Mouse (Mus musculus) c-Kit-positive CD71-positive TER-119-positive erythroid progenitor cells, embryonic 14.5 days (primary cell): ENCODE results near the gene Nedd9.

Experiments used
- DNase-seq: peaks from one replicate; pipeline ENCODE4 v3.0.0-alpha.2; 2013; ENCODE audit warnings: low spot score

The Nedd9 gene

GRCm38 (mm10) chr13:41343887-41344266 is 143.3 kb downstream of the Nedd9 start:
- DNase-seq = no peak

GRCm38 (mm10) chr13:41343163-41343886 is 143.8 kb downstream of the Nedd9 start:
- no peak for DNase-seq

DNA sequence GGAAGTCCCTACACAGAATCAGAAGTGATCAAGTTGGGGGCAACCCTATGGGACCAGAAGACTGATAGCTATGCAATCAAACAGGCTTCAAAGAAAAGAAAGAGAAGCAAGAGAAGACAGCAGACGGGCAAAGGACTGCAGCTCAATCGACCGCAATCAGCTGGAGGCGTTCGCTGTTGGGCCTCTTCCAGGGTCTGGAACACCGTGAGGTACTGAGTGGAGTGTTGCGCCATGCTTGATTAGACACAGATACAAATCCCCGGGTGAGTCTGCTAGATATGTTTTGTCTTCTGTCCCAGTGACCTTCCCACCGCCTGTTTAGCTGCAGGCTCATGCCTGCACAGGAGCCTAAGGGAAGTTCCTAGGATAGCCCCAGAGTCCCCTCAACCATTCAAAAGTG is 145.7 kb downstream of the Nedd9 start:
- no peak for DNase-seq

DNA sequence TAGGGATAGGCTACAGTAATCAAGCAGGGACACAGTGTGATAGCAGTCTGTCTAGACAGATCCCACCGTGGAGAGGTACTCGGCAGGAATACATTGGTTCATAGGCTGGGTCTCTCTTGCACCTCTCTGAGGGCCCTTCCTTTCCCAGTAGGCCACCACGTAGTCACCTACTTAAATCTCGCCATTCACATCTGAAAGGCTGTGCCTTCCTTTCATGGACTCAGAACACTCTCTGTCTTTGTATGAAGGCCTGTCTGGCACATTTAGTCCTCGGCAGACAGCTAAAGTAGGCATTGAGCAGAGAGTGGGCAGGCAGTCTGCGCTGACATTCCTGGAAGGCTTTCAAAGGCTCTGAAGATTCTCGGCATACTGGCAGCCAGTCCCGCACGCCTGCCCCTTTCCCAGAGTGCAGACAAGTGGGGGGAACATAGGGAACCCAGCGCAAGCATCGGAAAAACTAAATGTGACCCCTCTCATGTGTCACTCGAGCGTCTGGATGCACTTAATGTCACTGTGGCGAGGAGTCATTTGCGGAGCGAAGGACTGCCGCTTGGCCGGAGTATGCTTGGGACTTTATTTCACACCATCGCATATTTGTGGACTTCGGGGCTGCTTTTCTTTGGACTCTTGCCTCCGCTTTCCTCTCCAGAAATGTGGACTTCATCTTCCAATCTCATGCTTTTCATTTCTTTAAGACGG is 147.4 kb downstream of the Nedd9 start:
- DNase-seq = no peak

DNA sequence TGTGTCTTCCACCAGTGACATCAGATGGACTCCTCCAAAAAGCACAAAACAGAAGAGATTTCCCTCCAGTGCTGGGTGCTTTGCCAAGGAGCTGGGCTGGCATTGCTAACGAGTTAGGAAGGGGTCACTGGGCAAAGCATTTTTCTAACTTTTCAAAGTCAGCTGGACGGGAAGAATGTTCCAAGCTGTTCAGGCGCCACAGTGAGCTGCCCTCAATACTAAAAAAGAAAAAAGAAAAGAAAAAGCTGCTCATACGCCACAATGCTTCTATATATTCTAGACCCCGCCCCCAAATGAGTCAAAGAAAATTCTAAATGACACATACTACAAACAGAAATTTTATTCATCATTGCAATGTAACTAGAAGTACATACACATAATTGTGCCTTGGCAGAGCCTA is 148.0 kb downstream of the Nedd9 start:
- DNase-seq = no peak

DNA sequence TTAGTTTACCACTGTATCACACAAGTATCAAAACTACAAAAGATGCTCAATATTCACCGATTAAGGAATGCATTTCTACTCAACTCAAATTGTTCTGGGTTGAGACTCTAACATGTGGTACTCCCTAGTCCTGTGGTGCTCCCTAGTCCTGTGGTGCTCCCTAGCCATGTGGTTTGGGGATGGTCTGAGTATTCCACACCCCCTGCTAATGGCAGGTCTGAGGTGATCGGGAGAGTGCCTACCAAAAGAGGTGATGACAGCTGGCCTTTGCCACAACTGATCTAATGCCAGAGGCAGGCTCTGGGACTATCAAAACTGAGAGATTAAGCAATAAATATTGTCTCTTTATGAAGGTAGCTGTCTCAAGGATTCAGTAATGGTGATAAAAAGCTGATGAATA is 149.8 kb downstream of the Nedd9 start:
- no peak for DNase-seq

DNA sequence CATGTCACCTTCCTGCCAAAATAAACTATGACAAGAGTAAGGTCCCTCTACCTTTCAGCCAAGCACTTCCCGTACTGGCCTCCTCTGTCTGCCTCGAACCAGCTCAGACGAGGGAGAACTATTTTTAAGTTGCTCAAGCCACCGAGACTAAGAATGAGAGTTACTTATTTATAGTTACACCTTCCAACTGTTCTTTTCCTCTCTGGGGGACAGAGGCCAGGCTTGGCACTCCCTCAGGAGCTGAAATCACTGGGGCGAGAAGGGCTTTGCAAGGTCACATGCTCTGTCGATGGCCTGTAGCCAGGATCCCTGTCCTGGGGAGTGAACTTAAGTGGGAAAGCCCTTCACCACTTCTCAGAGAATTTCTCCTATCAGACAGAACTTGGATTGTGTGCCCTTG is 150.9 kb downstream of the Nedd9 start:
- DNase-seq = no peak

DNA sequence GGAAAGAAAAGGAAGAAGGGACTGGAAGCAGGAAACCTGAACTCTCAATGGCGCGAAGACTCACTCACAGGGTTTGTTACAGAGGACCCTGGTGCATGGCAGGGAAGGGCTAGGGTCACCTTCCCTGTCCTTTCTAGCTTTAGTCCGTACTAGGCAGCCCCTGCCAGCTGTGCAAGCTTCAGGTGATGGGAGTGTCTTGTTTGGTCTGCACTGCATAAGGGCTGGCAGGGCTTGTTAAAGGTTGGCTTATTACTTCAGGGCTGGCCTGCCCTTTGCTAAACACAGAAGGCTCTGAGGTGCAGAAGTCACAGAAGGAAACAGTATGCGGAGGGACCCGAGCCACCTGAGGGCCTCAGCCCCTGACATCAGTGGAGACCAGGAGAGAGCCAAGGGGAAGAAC is 151.4 kb downstream of the Nedd9 start:
- no peak for DNase-seq

GRCm38 (mm10) chr13:41334641-41335000 is 152.5 kb downstream of the Nedd9 start:
- no peak for DNase-seq

DNA sequence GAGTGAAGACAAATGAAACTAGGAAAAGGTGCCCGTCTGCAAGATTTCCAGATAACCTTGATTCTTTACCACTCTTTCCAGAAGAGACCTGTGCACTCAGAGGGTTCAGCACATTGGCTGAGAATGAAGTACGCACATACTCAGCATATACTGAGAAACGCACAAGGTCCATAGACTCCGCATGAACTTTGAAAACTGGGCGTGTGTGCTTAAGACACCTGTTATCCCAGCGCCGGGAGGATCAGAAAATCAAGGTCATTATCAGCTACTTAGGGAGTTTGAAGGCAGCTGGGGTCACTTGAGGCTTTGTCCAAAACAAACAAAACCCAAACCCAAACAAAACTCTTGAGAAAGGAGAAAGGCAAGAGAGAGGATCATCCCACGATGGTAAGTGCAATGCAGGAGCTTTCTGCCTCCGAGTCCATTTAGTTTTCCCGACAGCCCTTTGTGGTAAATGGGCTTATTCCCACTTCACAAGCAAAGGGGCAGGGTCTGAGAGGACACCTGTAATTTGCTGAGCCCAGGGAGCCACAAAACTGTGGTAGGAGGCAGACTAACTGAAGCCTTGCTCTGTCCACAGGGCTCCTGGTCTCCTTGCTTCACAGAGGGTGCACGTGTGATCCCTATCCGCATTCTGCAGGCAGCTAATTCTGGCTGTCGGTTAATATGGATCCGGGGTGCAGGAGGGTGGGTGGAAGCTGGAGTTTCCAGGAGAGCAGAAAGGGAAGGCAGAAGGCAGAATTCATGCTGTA is 153.1 kb downstream of the Nedd9 start:
- no peak for DNase-seq

DNA sequence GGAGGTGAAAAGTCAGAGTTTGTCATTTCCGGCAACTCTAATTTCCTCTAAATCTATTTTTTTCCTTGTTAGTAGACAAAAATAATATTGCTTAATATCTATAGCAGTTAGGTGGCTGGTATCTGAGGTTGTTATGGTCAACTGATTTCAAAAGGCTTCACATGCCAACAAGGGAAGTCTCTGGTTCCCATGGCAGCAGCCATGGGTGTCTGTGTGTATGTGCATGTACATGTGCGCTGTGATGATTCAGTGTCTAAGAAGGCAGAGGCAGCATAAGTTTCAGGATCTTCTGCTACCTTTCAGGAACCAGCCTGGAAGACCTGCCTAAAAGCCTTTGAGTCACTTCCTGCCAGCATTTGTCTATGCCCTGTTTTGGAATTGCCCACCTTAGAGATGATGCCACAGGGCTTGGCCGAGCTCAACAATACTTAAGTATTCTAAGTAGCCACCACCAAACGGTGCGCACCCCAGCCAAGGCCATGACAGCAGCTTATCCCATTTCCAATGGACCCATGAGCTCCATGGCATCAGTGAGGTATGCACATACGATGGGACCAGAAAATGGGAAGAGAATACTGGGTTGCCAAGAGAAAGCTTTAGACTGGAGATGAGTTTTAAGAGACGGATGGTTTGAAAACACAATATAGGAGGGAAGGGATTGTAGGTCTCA is 155.4 kb downstream of the Nedd9 start:
- DNase-seq = no peak

- DNase-seq = no peak
Measured at GRCm38 (mm10) chr13:41330589-41331345, 156.4 kb downstream of the Nedd9 start.

DNA sequence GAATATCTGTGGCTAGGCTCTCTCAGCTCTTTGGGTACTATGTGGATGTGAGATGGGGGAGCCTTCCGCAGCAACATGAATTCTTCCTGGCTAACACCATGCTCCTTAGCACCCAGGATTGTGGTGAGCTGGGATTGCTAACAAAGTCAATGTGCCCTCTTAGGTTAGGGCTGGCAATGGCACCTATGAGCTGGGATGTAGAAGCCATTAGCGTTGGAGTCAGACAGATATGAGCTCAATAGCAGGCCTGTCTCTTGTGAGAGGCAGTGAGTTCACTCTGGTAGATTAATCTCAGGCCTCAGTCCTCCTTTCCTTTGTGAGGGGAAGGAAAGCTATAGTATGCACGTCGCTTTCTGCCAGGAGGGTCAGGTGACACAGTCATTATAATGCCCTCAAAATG is 157.1 kb downstream of the Nedd9 start:
- no peak for DNase-seq

GRCm38 (mm10) chr13:41328481-41328880 is 158.7 kb downstream of the Nedd9 start:
- no peak for DNase-seq

GRCm38 (mm10) chr13:41327546-41327945 is 159.6 kb downstream of the Nedd9 start:
- no peak for DNase-seq

DNA sequence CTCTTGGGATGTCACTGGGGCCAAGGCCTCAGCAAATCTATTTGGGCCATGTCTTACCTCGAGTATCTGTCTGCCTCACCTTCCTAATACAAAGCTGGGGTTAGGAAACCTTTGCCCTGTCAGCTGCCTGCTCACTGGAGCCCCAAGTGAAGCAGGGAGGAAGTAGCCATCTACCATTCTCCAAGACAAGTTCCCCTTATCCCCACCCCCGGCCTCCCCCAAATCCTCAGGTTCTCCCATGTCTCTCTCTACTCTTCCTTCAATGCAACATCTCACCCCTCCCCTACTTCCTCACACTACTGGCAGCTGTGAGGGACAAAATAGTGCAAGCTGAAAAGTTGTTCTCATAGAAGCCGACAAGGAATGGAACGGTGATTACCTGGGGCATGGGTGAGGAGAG is 161.0 kb downstream of the Nedd9 start:
- no peak for DNase-seq

DNA sequence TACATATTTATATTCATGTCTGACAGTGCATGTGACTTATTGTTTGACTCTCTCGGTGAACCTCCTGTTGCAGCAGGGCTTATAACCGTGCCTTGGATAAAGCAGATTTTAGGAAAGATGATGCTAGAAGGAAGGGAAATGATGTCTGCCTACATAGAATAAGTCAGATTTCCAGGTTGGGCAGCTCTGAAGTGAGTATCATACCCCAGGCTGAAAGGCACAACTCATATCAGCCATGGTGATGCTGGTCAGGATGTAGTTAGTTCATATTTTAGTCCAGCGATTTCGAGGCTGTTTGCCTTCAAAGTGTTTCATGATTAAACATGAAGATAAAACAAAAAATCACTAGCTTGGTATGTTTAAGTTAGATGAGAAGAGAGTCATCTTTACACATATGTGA is 161.8 kb downstream of the Nedd9 start:
- DNase-seq = no peak

DNA sequence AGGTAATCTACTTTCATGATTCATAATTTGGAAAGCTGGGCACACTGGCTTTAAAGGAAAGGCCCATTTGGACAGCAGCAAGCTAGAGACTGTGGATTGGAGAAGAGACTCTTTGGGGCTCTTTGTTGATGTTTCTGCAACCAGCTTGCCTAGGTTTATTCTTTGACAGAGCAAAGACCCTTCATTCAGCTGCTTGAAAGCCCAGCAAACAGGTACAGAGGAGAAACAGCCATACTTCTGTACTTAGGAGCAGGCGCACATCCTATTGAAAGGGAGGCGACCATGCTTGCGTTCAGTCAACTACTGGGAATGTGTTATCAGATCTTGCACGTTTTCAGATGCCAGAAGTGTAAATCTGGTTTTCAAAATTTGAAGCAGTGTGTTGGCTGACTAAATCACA is 162.5 kb downstream of the Nedd9 start:
- no peak for DNase-seq

GRCm38 (mm10) chr13:41321433-41321832 is 165.7 kb downstream of the Nedd9 start:
- DNase-seq = no peak

DNA sequence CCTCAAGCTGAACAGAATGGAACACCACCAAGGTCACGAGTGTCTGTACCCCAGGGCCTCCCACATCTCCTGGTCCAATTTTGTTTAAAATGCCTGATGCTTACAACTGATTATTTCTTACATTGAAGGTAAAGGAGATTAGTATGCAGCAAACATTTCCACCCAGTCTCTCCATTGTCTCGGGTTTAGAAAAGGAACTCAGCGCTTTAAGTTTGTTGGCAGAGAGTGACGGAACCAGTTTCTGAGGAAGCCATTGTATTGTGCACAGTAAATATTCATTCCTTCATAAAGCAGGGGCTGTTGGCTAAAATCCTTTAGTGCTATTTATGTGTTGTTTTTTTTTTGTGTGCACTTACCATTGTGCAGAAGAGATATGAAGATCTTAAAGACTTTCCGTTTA is 166.4 kb downstream of the Nedd9 start:
- DNase-seq = no peak

GRCm38 (mm10) chr13:41302716-41303115 is 184.4 kb downstream of the Nedd9 start:
- DNase-seq = peak; percentile 44

GRCm38 (mm10) chr13:41300037-41300436 is 187.1 kb downstream of the Nedd9 start:
- DNase-seq = no peak
